9 mouse cellular contexts compared by ENCODE assay signal in the genomic region with DNA sequence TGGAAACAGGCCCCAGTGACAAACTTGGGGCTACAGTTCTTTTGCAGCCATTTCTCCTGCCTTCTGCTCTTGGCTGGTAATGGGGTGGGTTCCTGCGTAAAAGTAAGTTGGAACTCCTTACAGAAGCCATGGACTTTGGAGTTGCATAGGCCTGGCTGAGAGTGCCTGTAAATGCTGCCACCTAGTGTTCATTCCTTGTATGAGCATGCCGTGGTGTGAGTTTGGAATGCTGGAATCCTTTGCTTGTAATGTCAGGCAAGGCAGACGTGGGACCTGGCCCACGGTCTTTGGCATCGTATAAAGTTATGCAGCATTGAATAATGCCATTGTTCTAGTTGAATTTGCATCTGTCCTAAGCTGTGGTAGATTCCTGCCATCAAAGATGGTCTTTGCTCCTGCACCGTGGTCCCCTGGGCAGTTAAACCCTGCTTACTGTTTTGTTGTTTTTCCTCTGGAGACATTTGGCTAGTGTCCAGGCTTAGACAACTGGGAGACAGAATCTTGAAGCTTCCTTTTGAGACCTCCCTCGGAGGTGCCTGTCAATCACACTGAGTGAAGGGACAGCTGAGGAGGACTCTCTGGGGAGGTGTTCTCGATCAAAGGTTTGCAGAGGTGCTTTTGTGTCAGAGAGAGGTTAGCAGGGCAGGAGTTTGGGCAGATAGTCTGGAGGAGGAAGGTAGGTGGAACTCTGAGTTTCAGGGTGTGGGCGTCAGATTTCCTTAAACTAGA. TPM values are rescaled to one million over a fixed set of nuclear protein-coding genes. Genes with fewer than 3 reads are reported as not detected.
DNase-seq lines count a peak whose midpoint lies in the region; ATAC-seq and TF ChIP-seq lines count a peak whose summit lies in the region.
"Had no signal": no experiment of that assay in that cellular context is flagged by ENCODE, and none has a peak within 500 bp of the region (broad histone marks: within the 10 kb centered on the region; RNA-seq: fewer than 3 reads in every experiment).

No protein-coding gene starts in this region.

- H3K9me3 ChIP-seq in midbrain, embryonic 15.5 days = no peaks in the 10 kb centered on the region
- H3K9me3 ChIP-seq in stomach, embryonic 14.5 days (ENCODE audit: control insufficient read depth, low read depth, low read length) = no peaks in the 10 kb centered on the region
- H3K9me3 ChIP-seq: heart, embryonic 15.5 days had no signal

- no peak overlapping the region for H3K4me2 ChIP-seq in midbrain, embryonic 15.5 days
- H3K4me2 ChIP-seq in stomach, embryonic 14.5 days (replicated peaks; ENCODE audit: low read depth, low read length) = no peak overlapping the region
- H3K4me2 ChIP-seq: heart, embryonic 15.5 days had no signal

- H3K27me3 ChIP-seq in C2C12 (ENCODE audit: control insufficient read depth, insufficient read depth, insufficient read length) = peaks cover 23% of the 10 kb centered on the region
- 0 out of 2 replicates have a peak, but pooled peaks cover 2% of the 10 kb centered on the region for H3K27me3 ChIP-seq in midbrain, embryonic 15.5 days (replicated peaks)
- H3K27me3 ChIP-seq in stomach, embryonic 14.5 days (ENCODE audit: control insufficient read depth, insufficient read depth, low read length) = no peaks in the 10 kb centered on the region

- H3K79me3 ChIP-seq in C2C12 (ENCODE audit: low read depth) = no peaks in the 10 kb centered on the region

- H3K4me3 ChIP-seq in C2C12 (ENCODE audit: insufficient read depth, poor library complexity, severe bottlenecking) = no peak overlapping the region
- H3K4me3 ChIP-seq in gastrocnemius, adult 2 months = no peak overlapping the region
- no peak overlapping the region for H3K4me3 ChIP-seq in midbrain, embryonic 15.5 days
- no peak overlapping the region for H3K4me3 ChIP-seq in stomach, embryonic 14.5 days (ENCODE audit: low read depth, low read length)
- H3K4me3 ChIP-seq: heart, embryonic 15.5 days had no signal

- peak; percentile 50 for ATAC-seq in common myeloid progenitor, adult 5-6 weeks (replicated peaks; ENCODE audit: low read depth, poor library complexity, severe bottlenecking)
- peak; percentile 62; the same call in 1 of the 2 replicates for ATAC-seq in midbrain, embryonic 15.5 days (replicated peaks)
- ATAC-seq in stomach, embryonic 14.5 days (ENCODE audit: insufficient number of reproducible peaks, insufficient read depth, low FRiP score, low read depth) = peak; percentile 35; the same call in 1 of the 2 replicates

- peak; percentile 76 for TF ChIP-seq CTCF in C2C12 (IDR thresholded peaks at IDR 0.05; ENCODE audit: control insufficient read depth, insufficient read depth, insufficient read length)
- peak; percentile 97 for TF ChIP-seq CTCF in gastrocnemius, adult 2 months (IDR thresholded peaks at IDR 0.05)

- 23% methylated on average over 9 of the region's 9 CpGs for WGBS in midbrain, embryonic 15.5 days
- WGBS in stomach, embryonic 14.5 days = 26% methylated on average over 9 of the region's 9 CpGs

- H3K4me1 ChIP-seq in midbrain, embryonic 15.5 days = peaks cover 5% of the 10 kb centered on the region; the same call in 1 of the 2 replicates
- H3K4me1 ChIP-seq in stomach, embryonic 14.5 days (ENCODE audit: control insufficient read depth, insufficient read depth, low read length) = no peaks in the 10 kb centered on the region

- no peaks in the 10 kb centered on the region for H3K79me2 ChIP-seq in C2C12 (ENCODE audit: control insufficient read depth, insufficient read depth)

- H3K27ac ChIP-seq in gastrocnemius, adult 2 months = peak overlapping the region; percentile 68
- no peak overlapping the region for H3K27ac ChIP-seq in midbrain, embryonic 15.5 days
- H3K27ac ChIP-seq in stomach, embryonic 14.5 days (ENCODE audit: low read length) = no peak overlapping the region
- H3K27ac ChIP-seq: heart, embryonic 15.5 days had no signal

- intact Hi-C loops in gastrocnemius, adult 2 months (cut with DNase I) = loop anchor here (5.0 kb wide), 1 partner anchor 107 kb away; no protein-coding TSS in a partner anchor
- intact Hi-C loops in left cerebral cortex, postnatal 36 days (cut with DNase I) = loop anchor here (1.0 to 5.0 kb wide), 3 partner anchors 77 to 327 kb away; no protein-coding TSS in a partner anchor

- no peak overlapping the region for H3ac ChIP-seq in C2C12 (ENCODE audit: control insufficient read depth, insufficient read length, low read depth)

- H3K36me3 ChIP-seq in C2C12 (ENCODE audit: control insufficient read depth, insufficient read depth) = no peaks in the 10 kb centered on the region
- no peaks in the 10 kb centered on the region for H3K36me3 ChIP-seq in midbrain, embryonic 15.5 days (replicated peaks)
- no peaks in the 10 kb centered on the region for H3K36me3 ChIP-seq in stomach, embryonic 14.5 days (ENCODE audit: control insufficient read depth, insufficient read depth, low read length)
- H3K36me3 ChIP-seq: heart, embryonic 15.5 days had no signal

- peak; percentile 87 for DNase-seq in adipocyte (ENCODE audit: low spot score)
- DNase-seq in gastrocnemius, adult 2 months = peak; percentile 62
- DNase-seq in kidney, adult 11 months = peak; percentile 75
- peak; percentile 56 to 66 for DNase-seq in left cerebral cortex, postnatal 36 days (ENCODE audit: low spot score in 2 of 2)

- H3K9ac ChIP-seq in midbrain, embryonic 15.5 days = no peak overlapping the region
- no peak overlapping the region for H3K9ac ChIP-seq in stomach, embryonic 14.5 days (replicated peaks; ENCODE audit: low read depth, low read length)
- H3K9ac ChIP-seq: heart, embryonic 15.5 days had no signal

TF ChIP-seq in C2C12, 6 proteins besides CTCF, POLR2A, EP300 and RAD21:
- TF ChIP-seq MAX (IDR thresholded peaks at IDR 0.05) (peak; percentile 62), FOSL1 (IDR thresholded peaks at IDR 0.05; ENCODE audit: insufficient read depth, low read length, poor library complexity, severe bottlenecking) (no peak), MYOD1 (IDR thresholded peaks at IDR 0.05; ENCODE audit: control insufficient read depth, insufficient read length, low read depth) (no peak), USF1 (IDR thresholded peaks at IDR 0.05; ENCODE audit: low read depth) (no peak), CEBPB (IDR thresholded peaks at IDR 0.05; ENCODE audit: low read depth) (no peak), MYOG (IDR thresholded peaks at IDR 0.05; ENCODE audit: control insufficient read depth, extremely low read depth, insufficient read length) (no peak)

RNA-seq across cellular contexts. Expression of a gene that starts 58.1 kb away (rescaled TPM):
- polyA plus RNA-seq in C2C12 (2012; fragmentation: generic; extraction: Trizol) = 0.04 TPM
- 15.3 and 16.7 TPM in 2 replicates for total RNA-seq in common myeloid progenitor, adult 5-6 weeks (2017)
- 10 to 100 TPM; 12.5 to 15.3 TPM for total RNA-seq in gastrocnemius, adult 2 months (2021)
- 10 to 100 TPM; 15.4 to 18.6 TPM for total RNA-seq in left cerebral cortex, postnatal 36 days (2021)
- 10.8 and 11.3 TPM in 2 replicates for polyA plus RNA-seq in midbrain, embryonic 15.5 days (2015; fragmentation: Nextera tagmentation; extraction: Ambion mirVana)
- 7.5 and 9.8 TPM in 2 replicates for polyA plus RNA-seq in stomach, embryonic 14.5 days (2014; fragmentation: Nextera tagmentation; extraction: Ambion mirVana)
